Mouse (Mus musculus): ENCODE data around the gene Gps1. TPM values are rescaled to one million over a fixed set of nuclear protein-coding genes. Genes with fewer than 3 reads are reported as not detected.

Gps1 gene
- polyA plus RNA-seq (2015; fragmentation: Nextera tagmentation; extraction: Ambion mirVana), result 87.6 and 93.4 TPM in 2 replicates

GRCm38 (mm10) chr11:120784064-120784791 lies at the start of gene Gps1, which contains the start of gene Rfng:
TSS of gene Gps1 (plus strand) at chr11:120784272.
TSS of gene Rfng (minus strand) at chr11:120784207.

GRCm38 (mm10) chr11:120762672-120763041 lies 21.4 kb upstream of the Gps1 start, which contains the start of gene Hmga1b:
TSS of gene Hmga1b (plus strand) at chr11:120762794.

GRCm38 (mm10) chr11:120795756-120796613 lies 11.9 kb downstream of the Gps1 start, which contains the start of gene Dus1l:
TSS of gene Dus1l (minus strand) at chr11:120796403.

DNA sequence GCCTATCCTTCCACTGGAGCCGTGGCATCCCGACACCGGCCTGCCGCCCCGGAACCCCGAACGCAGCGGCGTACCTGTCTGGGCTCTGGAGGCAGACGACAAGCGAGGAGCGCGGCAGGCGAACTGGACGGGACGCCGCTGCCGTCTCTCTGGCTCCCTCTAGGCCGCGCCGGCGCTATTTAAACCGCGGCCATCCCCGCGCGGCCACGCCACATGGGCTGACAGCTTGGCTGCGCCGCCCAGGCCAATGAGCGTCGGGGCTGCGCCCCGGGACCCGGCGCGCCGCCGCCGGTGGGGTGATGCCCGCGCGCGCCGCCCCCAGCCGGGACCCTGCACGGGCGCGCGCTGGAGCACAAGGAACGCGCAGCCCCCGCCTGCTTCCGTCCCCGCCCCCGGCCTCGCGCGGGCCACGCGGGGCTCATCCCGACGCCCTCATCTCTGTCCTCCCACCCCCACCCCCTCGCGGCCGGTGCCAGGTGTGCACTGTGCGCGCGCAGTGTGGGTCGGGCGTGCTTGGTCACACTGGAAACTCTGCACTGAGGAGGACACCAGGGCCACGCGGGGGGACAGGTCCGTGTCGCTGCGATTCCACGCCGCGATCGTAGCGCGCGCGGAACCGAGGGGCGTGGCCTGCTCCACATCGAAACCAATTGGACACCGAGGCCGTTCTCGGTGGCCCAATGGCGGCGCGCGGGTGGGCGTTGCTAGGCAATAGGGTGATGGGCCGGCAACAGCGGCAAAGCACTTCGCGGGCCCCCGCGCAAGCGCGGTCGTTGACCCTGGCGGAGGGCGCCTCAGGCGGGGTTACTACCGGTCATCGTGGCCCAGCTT lies 40.1 kb downstream of the Gps1 start, which contains the start of gene Fasn:
Gene Fasn, minus strand, starts transcription at position 592 of the 831 bp plus-strand sequence.

Other genes starting within 250 kb of the Gps1 start
- gene Mcrip1, start 234.5 kb upstream of the Gps1 start, polyA plus RNA-seq (2015; fragmentation: Nextera tagmentation; extraction: Ambion mirVana), result 123 and 145 TPM in 2 replicates
- 121 and 146 TPM in 2 replicates for gene Ppp1r27, start 233.1 kb upstream of the Gps1 start, polyA plus RNA-seq (2015; fragmentation: Nextera tagmentation; extraction: Ambion mirVana)
- gene P4hb, start 211.0 kb upstream of the Gps1 start, polyA plus RNA-seq (2015; fragmentation: Nextera tagmentation; extraction: Ambion mirVana), result 311 and 389 TPM in 2 replicates
- 252 and 323 TPM in 2 replicates for gene Arhgdia, start 202.6 kb upstream of the Gps1 start, polyA plus RNA-seq (2015; fragmentation: Nextera tagmentation; extraction: Ambion mirVana)
- gene Alyref, start 185.9 kb upstream of the Gps1 start, polyA plus RNA-seq (2015; fragmentation: Nextera tagmentation; extraction: Ambion mirVana), result 130 and 181 TPM in 2 replicates
- gene Anapc11, start 185.9 kb upstream of the Gps1 start, polyA plus RNA-seq (2015; fragmentation: Nextera tagmentation; extraction: Ambion mirVana), result 109 and 118 TPM in 2 replicates
- gene Npb, start 175.8 kb upstream of the Gps1 start, polyA plus RNA-seq (2015; fragmentation: Nextera tagmentation; extraction: Ambion mirVana), result 1.2 and 2.0 TPM in 2 replicates
- 35.3 and 46.1 TPM in 2 replicates for gene Pcyt2, start 166.3 kb upstream of the Gps1 start, polyA plus RNA-seq (2015; fragmentation: Nextera tagmentation; extraction: Ambion mirVana)
- 11.3 and 14.0 TPM in 2 replicates for gene Sirt7, start 159.0 kb upstream of the Gps1 start, polyA plus RNA-seq (2015; fragmentation: Nextera tagmentation; extraction: Ambion mirVana)
- 22.0 TPM in 2 replicates for gene Mafg, start 150.7 kb upstream of the Gps1 start, polyA plus RNA-seq (2015; fragmentation: Nextera tagmentation; extraction: Ambion mirVana)
- gene Pycr1, start 140.5 kb upstream of the Gps1 start, polyA plus RNA-seq (2015; fragmentation: Nextera tagmentation; extraction: Ambion mirVana), result 24.8 and 35.6 TPM in 2 replicates
- 73.4 and 83.9 TPM in 2 replicates for gene Myadml2, start 136.1 kb upstream of the Gps1 start, polyA plus RNA-seq (2015; fragmentation: Nextera tagmentation; extraction: Ambion mirVana)
- gene Notum, start 123.1 kb upstream of the Gps1 start, polyA plus RNA-seq (2015; fragmentation: Nextera tagmentation; extraction: Ambion mirVana), result 1.9 and 3.8 TPM in 2 replicates
- gene Aspscr1, start 111.3 kb upstream of the Gps1 start, polyA plus RNA-seq (2015; fragmentation: Nextera tagmentation; extraction: Ambion mirVana), result 63.0 and 64.1 TPM in 2 replicates
- 105 and 106 TPM in 2 replicates for gene Cenpx, start 70.5 kb upstream of the Gps1 start, polyA plus RNA-seq (2015; fragmentation: Nextera tagmentation; extraction: Ambion mirVana)
- gene Lrrc45, start 70.3 kb upstream of the Gps1 start, polyA plus RNA-seq (2015; fragmentation: Nextera tagmentation; extraction: Ambion mirVana), result 12.6 and 14.1 TPM in 2 replicates
- 2.7 and 4.5 TPM in 2 replicates for gene Rac3, start 62.8 kb upstream of the Gps1 start, polyA plus RNA-seq (2015; fragmentation: Nextera tagmentation; extraction: Ambion mirVana)
- gene Dcxr, start 57.0 kb upstream of the Gps1 start, polyA plus RNA-seq (2015; fragmentation: Nextera tagmentation; extraction: Ambion mirVana), result 7.3 and 17.3 TPM in 2 replicates
- 10.2 and 19.5 TPM in 2 replicates for gene Cbr2, start 52.2 kb upstream of the Gps1 start, polyA plus RNA-seq (2015; fragmentation: Nextera tagmentation; extraction: Ambion mirVana)
- gene Hmga1b, start 21.5 kb upstream of the Gps1 start, polyA plus RNA-seq (2015; fragmentation: Nextera tagmentation; extraction: Ambion mirVana), result 1.5 TPM in 2 replicates
- 10.9 and 13.1 TPM in 2 replicates for gene Rfng, start 65 bp upstream of the Gps1 start, polyA plus RNA-seq (2015; fragmentation: Nextera tagmentation; extraction: Ambion mirVana)
- gene Dus1l, start 12.1 kb downstream of the Gps1 start, polyA plus RNA-seq (2015; fragmentation: Nextera tagmentation; extraction: Ambion mirVana), result 35.4 and 37.5 TPM in 2 replicates
- 6.1 and 13.5 TPM in 2 replicates for gene Fasn, start 40.3 kb downstream of the Gps1 start, polyA plus RNA-seq (2015; fragmentation: Nextera tagmentation; extraction: Ambion mirVana)
- 4.2 and 4.4 TPM in 2 replicates for gene Ccdc57, start 148.6 kb downstream of the Gps1 start, polyA plus RNA-seq (2015; fragmentation: Nextera tagmentation; extraction: Ambion mirVana)
- gene Slc16a3, start 164.2 kb downstream of the Gps1 start, polyA plus RNA-seq (2015; fragmentation: Nextera tagmentation; extraction: Ambion mirVana), result 251 and 269 TPM in 2 replicates
- 49.8 and 50.0 TPM in 2 replicates for gene Csnk1d, start 207.1 kb downstream of the Gps1 start, polyA plus RNA-seq (2015; fragmentation: Nextera tagmentation; extraction: Ambion mirVana)

Measured in skeletal muscle tissue, postnatal 0 days (tissue).